Mouse (Mus musculus): Measurements from ENCODE around the gene Cyb5r4.

DNA sequence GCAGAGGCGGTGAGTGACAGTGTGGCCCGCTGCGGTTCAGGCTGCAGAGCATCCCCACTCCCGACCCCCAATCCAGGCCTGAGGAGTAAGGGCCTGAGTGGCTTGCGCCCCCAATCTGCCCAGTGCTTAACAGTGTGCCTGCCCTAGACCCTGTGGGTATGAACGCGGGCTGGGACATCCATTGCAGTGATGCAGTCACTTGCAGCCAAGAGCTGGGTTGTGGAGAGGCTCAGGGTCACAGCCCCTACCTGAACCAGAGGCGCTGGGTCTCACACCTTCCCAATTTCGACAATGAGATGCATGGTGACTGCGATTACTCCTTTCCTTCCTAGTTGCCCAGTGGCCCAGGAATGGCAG is 5.9 kb upstream of the Cyb5r4 start:
- TF ChIP-seq CTCF (conservative IDR thresholded peaks at IDR 0.05; ENCODE audit: insufficient read depth, insufficient read length, low read depth, low read length) (no peak), POLR2A (IDR thresholded peaks at IDR 0.05; ENCODE audit: low read depth, low read length) (no peak)
